Mouse (Mus musculus) embryo, embryonic 11 days (tissue): ENCODE results near the gene Flad1.

Source experiments
- DNase-seq: peaks from one replicate; pipeline ENCODE4 v3.0.0-alpha.2; 2015

The Flad1 gene

DNA sequence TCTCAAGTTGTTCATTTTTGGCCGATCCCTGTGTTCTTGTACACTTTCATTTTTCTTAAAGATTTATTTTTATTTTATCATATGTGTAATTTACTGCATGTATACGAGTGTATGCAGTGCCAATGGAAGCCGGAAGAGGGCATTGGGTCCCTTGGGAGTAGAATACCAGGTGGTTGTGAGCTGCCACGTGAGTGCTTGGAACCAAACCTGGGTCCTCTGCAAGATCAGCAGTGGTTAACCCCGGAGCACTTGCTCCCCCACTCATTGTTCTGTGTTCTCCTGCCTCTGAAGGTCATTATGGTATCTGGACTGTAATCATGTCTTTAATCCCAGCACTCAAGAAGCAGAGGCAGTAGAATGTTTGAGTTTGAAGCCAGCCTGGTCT, 13.5 kb upstream of the Flad1 start:
- no peak for DNase-seq

DNA sequence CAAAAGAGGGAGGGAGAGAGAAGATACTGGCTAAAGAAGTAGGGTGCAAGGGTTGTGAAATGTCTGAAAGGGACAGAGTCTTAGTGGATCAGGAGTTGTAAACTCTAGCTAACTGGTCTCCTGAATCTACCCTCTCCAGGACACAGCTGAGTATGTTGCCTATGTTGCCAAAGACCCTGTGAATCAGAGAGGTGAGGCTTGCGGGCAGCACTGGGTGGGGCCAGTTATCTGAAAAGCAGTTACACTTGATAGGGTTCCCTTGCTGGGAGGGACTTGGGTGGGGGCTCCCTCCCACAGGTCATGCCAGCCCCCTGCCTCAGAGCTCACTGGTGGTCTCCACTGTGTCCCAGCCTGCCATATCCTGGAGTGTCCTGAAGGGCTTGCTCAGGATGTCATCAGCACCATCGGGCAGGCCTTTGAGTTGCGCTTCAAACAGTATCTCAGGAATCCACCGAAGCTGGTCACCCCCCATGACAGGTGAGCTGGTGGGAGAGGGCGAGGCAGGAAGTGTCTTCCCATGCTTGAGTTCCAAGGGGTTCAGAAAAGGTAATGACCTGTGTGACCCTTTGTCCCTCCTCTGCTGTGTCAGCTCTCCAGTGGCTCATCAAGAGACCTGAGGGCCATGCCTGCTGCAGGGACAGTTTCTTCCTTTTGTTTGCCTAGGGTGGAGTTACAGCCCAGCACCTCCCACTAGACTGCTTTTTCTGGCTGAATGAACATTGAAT, 12.9 kb upstream of the Flad1 start:
- DNase-seq: no peak

DNA sequence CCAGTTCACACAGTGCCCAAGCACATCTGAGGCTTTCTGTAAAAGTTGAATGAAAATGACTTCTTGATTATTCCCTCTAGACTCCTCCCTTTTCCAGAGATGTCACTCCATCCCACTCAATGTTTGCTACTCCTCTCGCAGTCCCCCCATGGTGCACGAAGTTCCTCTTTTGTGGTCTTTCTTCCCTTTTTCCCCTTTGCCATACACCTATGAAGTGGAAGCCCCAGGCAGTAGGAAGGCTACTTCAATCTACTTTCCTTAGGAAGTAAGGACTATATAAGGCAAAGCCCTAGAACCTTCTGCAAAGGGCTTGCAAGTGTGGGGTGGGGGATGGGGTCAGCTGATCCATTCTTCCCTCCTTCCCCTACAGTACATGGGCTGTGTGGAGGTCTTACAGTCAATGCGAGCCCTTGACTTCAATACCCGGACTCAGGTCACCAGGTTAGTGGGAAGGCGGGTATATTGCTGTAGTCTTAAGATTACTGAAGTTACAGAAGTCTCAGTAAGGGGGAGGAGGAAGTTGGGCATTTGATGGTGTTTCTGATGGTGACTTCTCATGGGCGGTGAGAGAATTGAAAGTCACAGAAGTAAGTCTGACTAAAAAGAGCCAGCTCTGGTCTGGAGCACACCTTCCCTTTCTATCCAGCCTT, 11.0 kb upstream of the Flad1 start:
- no peak for DNase-seq

DNA sequence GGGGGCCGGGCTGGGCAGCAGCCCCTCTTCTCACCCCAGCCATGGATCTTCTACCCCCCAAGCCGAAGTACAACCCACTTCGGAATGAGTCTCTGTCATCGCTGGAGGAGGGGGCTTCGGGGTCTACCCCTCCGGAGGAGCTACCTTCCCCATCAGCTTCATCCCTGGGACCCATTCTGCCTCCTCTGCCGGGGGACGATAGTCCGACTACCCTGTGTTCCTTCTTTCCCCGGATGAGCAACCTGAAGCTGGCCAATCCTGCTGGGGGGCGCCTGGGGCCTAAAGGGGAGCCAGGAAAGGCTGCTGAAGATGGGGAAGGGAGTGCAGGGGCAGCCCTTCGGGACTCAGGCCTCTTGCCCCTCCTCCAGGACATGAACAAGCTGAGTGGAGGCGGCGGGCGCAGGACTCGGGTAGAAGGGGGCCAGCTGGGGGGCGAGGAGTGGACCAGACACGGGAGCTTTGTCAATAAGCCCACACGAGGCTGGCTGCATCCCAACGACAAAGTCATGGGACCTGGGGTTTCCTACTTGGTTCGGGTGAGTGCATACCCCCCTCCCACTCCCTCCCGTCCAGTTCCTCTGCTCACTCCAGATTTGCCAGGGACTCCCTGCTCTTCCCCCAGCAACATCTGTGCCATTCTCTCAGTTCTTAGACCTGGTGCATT, 10.3 kb upstream of the Flad1 start:
- DNase-seq: peak; percentile 34

DNA sequence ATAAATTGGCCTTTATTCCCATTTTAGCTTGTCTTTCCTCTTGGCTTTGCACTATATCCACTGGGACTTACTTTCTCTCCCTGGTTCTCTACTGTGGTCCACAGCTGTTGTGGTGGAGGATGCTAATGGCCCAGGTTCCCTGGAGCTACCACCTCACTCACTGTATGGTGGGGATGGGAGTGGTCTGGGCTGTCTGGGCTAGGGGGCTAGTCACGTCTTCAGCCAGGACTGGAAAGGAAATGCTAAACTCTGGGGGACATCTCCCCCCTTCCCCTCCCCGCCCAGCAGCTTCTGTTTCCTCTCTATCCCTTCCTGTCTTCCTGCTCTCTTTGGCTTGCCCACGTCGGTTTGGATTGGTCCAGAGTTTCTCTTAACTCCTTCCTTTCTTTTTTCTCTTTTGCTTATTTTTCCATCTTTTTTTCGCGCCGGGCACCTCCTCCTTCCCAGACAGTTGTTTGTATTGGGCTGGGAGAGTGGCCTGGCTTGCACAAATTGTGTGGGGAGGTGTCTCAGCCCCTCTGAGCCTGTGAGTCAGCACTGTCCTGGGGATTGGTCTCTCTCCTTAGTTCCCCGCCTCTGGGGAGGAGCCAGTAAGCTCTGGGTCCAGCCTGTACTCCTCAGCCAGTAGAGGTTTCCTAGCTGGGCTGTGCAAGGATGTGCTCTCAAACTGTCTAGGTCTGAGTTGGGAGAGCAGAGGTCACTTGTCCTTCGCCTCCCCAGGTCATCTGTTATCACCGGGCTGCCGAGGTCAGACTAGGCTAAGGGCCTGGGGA, 9.5 kb upstream of the Flad1 start:
- DNase-seq: peak; percentile 90

GRCm38 (mm10) chr3:89420421-89420820, 8.8 kb upstream of the Flad1 start:
- no peak for DNase-seq

DNA sequence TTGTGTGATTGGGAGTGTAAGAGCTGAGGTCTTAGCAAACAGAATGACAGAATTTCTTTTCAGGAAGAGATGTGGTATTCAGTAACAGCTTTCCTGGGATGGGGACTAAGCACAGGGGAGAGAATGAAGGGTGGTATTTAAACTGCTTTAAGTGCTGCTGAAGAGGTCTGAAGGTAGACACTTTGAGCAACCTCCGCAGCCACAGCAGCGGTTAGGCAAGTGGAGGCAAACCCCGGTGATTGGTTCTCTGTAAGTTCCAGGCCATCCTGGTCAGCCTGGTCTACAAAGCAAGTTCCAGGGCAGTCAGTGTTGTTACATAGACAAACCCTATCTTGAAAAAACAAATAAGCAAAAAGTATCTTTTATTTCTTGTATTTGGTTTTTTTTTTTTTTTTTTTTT, 8.3 kb upstream of the Flad1 start:
- no peak for DNase-seq

DNA sequence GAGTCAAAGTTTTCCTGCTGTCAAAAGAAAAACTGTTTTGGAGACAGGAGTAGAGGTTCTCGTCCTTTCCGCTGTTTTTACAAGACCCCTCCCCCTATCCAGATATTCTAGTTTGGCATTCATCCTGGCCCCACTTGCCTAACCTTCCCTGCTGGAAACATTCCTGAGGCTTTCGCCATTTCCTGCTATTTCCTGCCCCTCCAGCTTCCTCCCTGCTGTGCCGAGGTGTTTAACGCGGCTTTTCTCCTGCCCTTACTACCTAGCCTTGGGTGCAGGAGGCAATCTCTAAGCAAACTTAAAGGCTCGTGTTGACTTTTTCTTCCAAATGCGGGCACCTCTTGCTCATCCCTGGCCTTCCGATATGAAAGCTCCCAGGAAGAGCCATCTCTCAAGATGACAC, 7.9 kb upstream of the Flad1 start:
- DNase-seq: peak; percentile 68

DNA sequence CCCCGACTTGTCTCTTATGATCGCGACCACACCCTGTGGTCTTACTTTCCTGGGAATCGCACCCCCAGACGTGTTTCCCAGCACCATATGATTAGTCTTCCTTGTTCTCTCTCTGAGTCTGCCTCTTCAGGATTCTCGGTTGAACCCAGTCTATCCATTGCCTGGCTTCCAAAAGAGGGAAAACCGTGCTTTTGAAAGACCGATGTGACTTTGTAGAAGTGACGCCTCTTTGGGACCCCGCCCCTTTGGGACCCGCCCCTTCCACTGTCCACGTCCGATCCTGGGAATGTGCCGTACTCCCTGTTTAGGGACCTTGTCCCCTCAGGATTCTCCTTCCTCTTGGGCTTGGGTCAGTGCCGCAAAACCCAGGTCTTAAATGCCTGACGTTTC, 7.2 kb upstream of the Flad1 start:
- DNase-seq: peak; percentile 88

- DNase-seq: peak; percentile 97
Observed at GRCm38 (mm10) chr3:89418170-89418860, 6.6 kb upstream of the Flad1 start, which contains the start of the genes Cks1b and Shc1. Cks1b (minus strand) TSS chr3:89418383. Shc1 (plus strand) TSS chr3:89418443.

GRCm38 (mm10) chr3:89417840-89418169, 6.1 kb upstream of the Flad1 start:
- DNase-seq: peak; percentile 92

- DNase-seq: no peak
Observed at GRCm38 (mm10) chr3:89417131-89417530, 5.5 kb upstream of the Flad1 start.

DNA sequence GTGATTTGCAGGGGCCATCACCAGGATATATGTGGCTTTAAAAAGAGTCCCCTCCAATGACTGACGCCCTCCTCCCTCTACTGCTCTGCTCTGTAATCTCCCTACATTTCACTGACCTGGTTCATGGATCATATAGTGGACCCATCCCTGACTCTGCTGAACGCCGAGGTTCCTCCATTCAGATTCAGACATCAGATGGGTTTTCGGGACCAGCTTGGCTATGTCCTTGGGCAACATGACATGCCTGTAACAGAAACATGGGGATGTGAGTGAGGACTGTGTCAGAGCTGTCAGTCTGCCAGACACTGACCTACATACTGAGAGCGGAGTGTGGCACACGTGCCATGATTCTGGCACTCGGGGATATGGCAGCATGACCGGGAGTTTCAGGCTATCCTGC, 4.5 kb upstream of the Flad1 start:
- DNase-seq: no peak

DNA sequence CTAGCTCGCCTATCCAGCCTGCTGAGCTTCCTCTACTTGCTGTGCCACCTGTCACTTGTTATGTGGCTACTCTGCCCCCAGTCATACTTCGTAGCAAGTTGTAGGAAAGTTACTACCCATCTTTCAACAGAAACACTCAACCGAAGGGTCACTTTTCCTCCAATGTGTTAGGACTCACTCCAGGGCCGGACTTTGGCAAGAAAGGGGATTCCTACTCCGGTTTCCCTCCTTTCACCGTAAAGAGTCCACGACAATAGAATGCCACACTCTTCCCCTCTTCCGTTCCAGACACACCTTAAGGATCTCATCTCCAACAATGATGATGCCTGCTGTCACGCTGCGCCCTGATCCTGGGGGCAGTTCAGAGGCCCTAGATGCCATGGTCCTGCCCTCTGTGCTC, 806 bp downstream of the Flad1 start:
- no peak for DNase-seq

DNA sequence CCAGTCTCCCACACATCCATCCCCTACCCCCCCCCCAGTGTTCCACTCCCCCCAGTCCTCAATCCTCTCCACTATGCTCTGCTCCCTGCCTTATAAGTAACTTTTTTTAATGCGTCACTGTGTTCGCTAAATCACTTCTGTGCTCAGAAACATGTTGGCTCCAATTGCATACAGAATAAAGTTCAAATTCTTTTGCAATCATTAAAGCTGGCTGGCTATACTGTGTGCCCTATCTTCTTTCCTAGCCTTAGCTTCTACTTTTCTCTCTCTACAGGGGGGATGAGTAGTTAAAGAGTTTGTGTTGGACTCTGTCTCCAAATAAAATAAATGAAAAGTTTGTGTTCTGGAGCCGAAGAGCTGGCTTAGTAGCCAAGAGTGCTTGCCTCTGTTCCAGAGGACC, 2.0 kb downstream of the Flad1 start:
- no peak for DNase-seq

DNA sequence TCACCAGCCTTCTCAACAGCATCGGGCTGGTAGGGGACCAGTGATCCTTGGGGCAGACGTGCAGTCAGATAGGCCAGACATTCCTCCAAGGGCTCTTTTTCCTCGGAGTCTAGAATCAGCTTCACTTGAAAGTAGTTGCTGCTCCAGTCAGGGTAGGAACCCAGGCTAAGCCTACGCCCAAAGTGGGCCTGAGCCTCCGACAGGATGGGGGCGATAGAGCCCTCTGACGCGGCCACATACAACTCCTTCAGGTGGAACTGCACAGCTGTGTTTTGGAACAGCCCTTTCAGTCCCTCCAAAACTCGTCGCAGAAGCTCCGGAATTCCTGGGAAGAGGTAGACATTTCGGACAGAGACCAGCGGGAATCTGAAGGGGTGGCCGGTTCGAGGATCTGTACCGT, 3.2 kb downstream of the Flad1 start:
- DNase-seq: no peak

DNA sequence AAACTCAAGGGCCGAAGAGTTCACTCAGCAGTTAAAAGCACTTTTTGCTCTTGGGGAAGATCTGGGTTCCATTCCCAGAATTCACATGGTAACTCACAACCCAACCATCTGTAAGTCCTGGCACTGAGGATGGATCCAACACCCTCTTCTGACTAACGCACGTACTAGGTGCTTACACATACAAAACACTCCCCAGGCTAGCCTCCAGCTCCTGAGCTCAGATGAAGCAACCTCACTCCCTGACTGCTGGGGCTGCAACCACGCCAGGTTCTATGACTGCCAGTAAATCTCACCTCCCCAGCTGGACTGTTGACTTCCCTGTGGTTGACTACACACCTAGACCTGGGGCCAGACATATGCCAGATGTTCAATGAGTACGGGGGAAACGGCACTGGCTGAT, 4.8 kb downstream of the Flad1 start:
- DNase-seq: no peak

DNA sequence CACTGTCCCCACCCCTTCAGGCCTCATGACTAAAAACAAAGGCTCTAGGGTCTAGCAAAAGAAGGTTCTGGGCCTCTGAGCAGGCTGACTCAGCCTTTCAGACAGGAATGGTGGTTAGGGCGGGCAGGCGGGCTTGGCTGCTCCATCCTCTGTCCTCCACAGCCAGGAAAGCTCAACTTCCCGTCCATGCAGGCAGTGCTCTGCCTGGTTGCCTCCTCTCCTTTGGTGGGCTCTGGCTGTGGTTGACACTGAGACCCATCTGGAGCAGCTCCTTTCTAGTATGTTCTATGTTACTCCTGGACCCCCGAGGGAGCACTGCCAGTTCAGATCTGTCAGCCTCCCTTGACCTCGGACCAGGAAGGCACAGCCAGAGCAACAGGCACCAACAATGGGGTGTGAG, 9.0 kb downstream of the Flad1 start, which contains the start of gene Lenep:
Lenep (minus strand) TSS at position 101 of the 400 bp plus-strand sequence.
- no peak for DNase-seq

DNA sequence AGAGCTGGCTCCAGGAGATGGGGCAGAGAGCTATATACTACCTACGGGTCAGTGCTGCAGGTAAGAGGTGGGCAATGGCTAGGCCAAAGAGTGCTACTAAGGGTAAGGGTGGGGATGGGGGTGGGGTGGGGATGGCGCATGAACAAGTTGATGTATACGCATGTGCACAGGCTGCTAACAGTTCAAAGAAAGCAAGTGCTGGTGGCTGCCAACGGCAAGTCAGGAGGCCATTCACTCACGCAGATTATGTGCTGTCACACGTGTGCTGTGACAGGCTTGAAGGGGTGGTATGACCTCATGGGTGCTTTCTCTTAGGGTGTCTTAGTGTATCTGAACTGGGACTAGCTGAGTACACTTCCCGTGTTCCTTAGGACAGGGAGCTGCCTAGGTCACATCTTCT, 10.3 kb downstream of the Flad1 start:
- DNase-seq: no peak

DNA sequence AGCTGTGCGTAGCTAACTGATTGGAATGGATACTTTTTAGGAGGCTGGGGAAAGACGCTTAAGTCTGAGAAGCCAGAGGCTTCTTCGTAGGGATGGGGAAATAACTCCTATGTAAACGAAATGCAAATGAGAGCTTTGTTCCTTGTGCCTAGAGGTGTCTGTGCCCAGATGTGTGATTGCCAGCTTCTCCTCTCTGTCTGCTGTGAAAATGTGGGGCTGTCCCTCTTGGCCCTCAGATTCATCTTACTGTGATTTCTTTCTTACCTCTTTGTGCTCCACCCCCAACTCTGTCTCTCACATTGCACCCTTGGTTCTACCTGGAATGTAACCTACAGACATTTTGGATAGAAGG, 15.0 kb downstream of the Flad1 start:
- no peak for DNase-seq

GRCm38 (mm10) chr3:89395806-89396653, 15.6 kb downstream of the Flad1 start:
- DNase-seq: peak; percentile 88

DNA sequence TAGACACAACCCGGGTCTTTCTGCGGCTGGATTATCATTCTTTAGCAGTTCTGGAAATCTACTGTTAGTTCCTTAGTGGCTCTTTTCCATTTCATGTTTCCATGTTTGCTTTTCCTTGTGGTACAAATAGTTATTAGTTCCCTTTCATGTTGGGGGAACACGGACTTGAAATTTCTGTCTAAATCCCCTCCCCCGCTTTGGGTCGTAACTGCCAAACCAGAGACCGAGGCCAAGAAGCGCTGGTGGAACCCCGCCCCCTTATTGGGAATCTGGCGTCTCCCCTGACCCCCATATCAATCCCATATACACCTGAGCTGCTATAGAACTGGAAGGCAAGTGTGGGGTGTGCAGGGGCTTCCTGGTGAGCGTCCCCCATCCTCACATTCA, 16.3 kb downstream of the Flad1 start:
- DNase-seq: no peak
